Mouse (Mus musculus) spleen, adult 2 months (tissue): ENCODE measurements around the gene Gm26602.

Experiments
- CTCF ChIP-seq: fragments of 200-500 bp; IDR thresholded peaks from 2 replicates; pipeline ENCODE4 v1.5.1; 2011; ENCODE audit warnings: mild to moderate bottlenecking, inconsistent platforms; ENCODE audit not compliant: insufficient read depth, insufficient read length, insufficient replicate concordance; ENCODE audit errors: extremely low read depth
- POLR2A ChIP-seq: fragments of 200-500 bp; IDR thresholded peaks from 2 replicates; pipeline ENCODE4 v1.6.1; 2011; ENCODE audit warnings: low read depth, low read length, inconsistent platforms

DNA sequence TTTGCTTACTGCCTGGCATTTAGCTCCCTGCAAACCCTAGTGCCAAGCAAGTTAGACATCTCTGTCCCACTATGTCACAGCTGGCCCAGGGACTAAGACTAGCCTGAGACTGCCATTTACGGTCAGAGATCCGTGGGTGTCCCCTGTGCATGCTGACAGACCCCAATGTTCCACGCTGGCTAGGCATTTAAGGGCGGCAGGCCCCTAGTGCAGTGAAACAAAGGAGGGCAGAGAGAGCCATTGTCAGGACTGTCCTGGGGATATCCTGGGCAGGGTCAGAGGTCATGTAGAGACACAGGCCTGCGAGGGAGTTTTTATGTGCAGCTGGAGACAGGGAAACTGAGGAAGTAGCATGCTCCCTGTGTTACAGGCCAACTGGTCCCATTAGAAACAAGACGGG lies 23.2 kb downstream of the Gm26602 start:
- TF ChIP-seq CTCF (no peak), POLR2A (no peak)
